Mouse (Mus musculus) 3T3-L1 (cell line): ENCODE data around the gene Mat1a.

Source experiments
- DNase-seq: peaks from one replicate; pipeline ENCODE4 v3.0.0-alpha.2; 2015; ENCODE audit warnings: low read depth, low spot score

Mat1a gene

DNA sequence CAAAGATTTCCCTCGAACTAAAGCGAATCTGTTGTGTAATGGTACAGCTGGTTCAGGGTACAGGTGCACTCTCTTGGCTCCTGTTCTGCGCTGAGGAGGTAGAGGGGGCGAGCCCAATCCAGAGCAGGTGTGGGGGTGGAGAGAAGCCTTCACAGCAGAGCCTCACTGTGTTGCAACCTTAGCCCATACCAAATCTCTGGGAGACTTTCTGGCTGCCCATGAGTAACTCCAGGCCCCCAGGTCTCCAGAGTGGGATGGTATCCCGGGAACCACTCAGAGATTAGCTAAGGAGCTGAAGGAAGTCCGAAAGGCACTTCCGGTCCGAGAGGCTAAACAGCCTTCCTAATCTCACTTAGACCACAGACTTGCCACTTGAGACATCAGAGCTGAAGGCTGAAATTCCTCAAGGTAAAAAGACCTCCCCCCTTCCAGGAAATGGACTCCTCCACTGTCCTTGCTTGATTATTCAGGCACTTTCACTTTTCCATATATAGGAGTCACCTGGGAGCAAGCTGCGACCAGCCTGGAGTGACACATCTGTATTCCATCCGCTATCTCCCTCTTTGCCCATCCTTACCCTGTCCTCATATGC is at the start of gene Mat1a:
Mat1a (plus strand) TSS at position 183 of the 592 bp plus-strand sequence.
- no peak for DNase-seq

DNA sequence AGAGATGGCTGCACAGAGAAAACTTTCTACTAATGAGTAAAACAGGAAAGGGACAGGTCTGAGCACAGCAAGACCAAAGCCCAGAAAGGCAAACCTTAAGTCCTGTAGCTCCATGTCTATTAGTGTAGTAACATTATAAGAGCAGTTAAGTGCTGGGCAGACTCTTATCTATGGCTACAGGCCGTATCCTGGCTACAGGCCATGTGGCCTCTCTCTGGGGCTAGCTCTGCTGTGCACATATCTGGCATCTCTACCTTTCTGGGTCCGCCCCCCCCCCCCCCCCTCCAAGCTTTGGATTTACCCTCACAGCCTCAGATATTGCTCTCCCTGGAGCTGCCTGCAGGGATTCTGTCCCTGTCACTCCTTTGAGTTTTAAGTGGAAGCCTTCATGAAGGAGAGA is 39.7 kb upstream of the Mat1a start:
- no peak for DNase-seq

DNA sequence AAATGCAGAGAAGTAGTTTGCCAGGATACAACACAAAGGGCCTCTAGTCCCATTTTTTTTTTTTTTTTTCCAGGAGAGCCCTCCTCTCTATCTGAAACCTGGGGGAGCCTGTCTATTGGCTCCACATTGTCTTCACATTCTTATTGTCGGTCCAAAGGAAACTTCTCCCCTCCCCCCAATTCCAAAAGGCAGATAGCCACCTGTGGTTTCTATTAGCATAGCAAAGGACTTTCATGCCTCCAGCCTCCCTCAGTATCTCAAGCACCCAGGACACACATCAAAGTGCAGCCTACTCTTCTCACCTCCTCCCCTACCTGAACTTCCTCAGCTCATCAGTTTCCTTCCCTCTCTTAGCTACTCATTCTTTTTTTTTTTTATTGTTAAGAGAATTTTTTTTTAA is 38.4 kb upstream of the Mat1a start:
- no peak for DNase-seq

DNA sequence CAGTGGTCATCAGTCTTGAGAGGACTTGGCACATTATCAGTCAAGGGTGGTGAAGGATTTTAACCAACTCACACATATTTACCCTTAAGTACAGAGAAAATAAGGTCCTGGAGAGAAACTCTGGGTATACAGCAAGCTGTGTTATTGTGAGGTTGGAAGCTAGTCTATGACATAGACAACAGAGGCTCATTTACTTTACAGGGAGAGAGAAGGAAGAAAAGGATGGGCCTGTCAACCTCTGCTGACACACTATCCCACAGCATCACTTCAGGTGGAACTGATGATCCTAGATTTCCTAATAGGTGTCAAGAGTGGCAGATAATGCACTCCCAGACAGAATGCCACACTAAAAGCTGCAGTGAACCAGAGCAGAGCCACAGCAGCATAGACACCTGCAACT is 35.7 kb upstream of the Mat1a start, which contains the start of gene Dydc2:
Dydc2 (minus strand) TSS at position 101 of the 400 bp plus-strand sequence.
- DNase-seq = no peak

DNA sequence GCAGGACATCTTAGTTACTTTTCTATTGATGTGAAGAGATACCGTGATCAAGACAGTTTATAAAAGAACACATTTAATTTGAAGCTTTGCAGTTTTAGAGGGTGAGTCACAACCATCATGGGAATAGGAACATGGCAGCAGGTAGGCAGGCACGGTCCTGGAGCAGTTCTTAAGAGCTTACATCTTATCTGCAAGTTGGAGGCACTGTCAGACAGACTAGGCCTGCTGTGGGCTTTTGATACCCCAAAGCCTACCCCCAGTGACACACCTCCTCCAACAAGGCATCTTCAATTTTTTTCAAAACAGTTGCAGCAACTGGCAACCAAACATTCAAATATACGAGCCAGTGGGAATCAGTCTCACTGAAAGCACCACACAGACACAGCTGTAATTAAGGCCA is 34.5 kb upstream of the Mat1a start:
- no peak for DNase-seq

DNA sequence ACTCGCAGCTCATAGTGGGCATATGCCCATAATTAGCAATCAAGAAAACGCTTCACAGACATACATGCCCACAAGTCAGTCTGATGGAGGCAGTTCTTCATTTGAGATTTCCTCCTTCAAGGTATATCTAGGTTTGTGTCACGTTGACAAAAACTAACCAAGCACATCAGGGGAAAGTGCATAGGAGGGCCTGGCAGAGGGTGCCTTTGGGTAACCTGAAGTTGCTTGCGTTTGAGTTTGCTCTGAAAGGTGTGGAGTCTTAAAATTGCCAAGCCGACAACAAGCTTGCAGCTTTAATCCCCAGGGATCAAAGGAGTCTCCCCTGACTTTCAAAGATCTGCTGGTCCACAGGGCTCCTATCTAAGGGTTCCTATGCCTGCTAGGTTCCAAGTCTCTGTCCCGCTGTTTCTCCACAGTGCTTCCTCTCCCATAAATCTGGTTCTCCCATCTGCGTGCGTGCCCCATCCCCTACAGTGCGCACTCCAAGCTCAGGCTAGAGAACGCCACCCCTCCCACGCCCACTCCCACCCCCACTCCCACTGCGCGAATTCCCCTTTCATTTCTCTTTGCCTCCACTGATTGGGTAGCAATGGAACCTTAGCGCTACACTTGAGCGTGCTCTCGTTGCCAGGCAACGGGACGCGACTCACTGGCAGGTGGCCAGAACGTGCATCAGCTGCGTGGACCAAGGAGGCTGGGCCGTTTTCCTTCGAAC is 32.4 kb upstream of the Mat1a start, which contains the start of gene Dydc1:
Dydc1 (plus strand) TSS at position 683 of the 715 bp plus-strand sequence.
- DNase-seq = no peak

DNA sequence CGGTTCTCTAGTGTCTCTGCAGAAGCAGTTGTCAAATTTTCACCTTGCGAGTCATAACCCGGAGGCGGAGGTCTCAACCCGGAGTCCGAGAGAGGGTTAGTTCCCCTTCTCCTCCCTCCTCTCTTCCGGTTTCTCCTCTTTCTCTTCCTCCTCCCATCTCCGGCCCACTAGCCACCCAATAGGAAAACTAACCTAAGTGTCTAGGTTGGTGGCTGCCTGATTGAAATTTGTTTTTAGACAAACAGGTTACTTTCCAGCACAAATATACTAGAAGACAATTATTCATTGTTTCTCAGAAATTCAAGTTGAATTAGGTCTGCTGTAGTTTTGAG is 31.9 kb upstream of the Mat1a start:
- no peak for DNase-seq

DNA sequence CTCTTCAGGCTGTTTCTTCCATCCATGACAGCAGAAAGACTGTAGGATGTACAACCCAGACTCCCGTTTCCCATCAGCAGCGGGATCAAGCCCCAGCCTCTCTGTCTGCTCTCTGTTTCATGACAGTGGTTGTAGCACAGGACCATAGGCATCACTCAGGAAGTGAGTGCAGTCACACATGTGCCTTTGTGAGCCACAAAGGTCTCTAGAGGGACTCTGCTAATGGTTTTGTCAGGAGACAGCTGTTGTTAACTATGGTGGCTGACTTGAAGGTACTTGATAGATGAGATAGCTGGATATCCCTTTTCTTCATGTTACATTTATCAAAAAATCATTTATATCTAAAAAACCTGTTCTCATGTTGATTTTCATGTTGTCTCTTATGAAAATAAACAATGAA is 22.4 kb upstream of the Mat1a start:
- DNase-seq = no peak

DNA sequence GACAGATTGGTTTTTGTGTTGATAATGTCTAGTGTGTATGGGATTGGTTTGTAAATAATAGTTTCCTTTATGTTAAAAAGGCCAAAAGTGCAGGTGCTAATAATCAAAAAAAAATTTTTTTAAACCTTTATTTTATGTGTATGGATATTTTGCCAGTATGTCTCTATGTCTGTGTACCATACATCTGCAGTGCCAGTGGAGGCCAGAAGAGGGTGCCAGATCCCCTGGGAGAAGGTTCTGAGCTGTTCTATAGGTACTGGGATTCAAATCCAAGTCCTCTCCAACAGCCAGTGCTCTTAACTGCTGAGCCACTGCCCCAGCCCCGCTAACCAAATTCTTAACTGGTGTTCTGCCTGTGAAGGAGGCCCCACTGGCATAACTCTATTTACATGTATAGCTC is 17.3 kb upstream of the Mat1a start:
- DNase-seq = peak; percentile 30

DNA sequence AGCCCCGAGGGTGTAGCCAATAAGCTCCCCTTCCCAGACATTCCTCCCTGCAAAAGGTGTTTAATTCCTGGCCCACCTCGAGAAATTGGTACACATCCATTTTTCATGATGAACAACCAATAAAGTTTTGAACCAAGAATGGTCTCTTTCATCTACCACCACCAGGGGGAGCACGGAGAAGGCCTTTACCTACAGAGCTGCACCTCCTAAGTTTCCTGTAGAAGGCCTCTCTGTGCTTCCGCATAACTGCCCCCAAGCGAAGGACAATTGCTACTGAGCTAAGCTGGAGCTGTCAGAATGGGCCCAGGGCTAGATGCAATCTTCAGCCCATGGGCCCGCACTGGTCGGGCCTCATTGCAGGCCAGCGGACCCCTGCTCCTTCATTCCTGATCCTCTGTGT is 14.1 kb upstream of the Mat1a start:
- peak; percentile 34 for DNase-seq

DNA sequence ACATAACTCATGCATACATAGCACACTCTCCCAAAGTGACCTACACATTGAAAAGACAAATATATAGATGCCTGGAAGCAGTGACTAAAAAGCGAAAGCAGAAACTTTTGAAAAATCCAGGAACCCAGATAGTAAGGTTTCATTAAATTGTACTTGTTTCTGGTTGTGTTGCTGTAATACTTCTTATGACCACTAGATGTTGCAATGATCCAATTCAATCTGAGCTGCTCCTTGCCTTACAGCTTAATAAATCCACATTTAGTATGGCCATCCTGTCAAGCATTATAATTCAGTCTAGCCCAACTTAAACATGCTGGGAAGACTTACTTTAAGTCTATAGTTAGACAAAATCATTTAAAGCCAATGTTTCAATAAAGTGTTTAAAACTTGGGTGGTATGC is 10.7 kb upstream of the Mat1a start:
- peak; percentile 40 for DNase-seq

DNA sequence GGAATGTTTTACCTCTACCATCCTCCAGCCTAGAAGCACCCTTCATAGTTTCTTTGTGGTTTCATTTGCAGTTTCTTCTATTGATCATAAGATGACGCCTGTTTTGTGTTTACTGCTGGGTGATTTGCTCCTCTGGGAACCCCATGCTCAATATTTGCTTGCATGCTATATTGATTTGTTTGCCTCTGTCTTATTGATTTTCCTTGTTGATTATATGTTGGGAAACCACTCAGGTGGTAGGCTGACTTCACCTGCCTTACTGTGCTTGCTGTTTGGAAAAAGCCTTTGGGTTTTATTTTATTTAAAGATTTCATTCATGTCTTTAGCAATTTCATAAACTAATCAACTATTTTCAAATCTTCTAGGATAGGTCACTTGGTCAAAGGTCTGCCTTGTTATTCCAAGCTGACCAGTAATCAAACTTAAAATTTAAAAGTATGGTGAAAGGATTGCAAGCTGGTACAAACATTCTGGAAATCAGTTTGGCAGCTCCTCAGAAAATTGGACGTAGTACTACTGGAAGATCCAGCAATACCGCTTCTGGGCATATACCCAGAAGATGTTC is 8.5 kb upstream of the Mat1a start:
- DNase-seq = no peak

DNA sequence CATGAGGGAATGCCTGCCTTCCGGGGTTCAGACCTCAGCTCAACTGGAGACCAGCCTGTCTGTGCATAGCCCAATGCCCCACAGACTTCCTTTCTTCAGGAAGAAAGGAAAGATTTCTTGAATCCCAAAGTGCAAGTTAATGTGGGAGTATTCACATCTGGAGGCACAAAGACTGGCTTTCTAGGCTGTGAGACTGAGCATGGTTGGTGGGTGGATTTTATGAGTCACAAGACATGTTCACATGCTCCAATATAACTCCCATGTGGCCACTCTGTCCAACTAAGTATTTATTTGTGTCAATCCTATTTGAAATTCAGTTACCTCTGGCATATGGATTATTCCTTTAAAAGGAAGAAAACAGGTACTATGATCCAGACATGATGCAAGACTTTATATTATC is 6.1 kb upstream of the Mat1a start:
- peak; percentile 10 for DNase-seq

DNA sequence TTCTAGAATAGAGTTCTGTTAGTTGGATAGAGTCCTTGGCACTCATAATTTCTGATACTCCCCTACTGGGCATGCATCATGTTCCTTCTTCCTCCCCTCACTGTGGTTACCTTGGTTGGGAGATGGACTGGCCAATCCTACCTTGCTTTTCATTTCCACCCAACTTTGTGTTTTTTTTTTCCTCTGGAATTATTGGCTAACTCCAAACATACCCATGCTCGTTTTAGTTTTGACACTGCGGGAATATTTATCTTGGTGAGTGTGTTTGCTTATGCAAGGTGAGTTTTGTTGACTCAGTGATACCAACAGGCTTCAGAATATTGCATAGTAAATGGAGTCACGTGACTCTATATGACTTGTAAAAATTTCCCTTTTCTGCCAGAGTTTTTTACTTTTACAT is 4.1 kb upstream of the Mat1a start:
- DNase-seq = no peak

DNA sequence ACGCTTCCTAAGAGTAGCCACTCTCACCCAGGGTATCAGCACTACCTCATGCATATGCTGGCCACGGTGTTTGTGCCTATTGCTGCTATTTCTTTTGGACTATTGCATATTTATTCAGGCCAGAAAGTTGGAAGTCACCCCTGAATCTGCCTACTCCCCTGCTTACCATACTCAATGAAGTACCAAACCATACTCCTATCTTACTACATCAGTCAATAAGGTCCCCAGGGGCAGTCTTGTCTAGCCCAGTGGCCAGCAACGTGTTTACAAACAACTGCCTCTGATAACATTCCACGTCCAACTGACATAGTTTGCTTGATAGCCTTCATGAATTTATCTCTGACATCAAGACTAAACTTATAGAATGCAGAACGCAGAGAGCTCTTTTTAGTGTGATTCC is 3.6 kb upstream of the Mat1a start:
- no peak for DNase-seq

DNA sequence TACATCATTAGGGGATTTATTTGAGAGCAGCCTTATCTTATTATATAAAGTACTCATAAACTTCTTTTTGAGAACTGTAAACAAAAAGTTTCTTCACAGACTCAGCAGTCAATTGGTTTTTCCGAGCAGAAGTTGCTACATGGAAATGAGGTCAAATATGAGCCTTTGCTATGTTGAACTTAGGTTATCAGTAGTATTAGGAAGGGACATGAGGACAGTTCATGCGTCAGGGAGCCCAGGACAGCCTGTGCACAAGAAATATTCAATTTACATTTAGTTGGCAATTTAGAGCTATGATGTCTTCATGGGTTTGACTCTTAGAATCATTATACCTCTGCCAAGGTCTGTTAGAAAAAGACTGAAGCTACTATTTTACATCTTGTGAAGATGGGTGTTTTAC is 2.6 kb upstream of the Mat1a start:
- no peak for DNase-seq

DNA sequence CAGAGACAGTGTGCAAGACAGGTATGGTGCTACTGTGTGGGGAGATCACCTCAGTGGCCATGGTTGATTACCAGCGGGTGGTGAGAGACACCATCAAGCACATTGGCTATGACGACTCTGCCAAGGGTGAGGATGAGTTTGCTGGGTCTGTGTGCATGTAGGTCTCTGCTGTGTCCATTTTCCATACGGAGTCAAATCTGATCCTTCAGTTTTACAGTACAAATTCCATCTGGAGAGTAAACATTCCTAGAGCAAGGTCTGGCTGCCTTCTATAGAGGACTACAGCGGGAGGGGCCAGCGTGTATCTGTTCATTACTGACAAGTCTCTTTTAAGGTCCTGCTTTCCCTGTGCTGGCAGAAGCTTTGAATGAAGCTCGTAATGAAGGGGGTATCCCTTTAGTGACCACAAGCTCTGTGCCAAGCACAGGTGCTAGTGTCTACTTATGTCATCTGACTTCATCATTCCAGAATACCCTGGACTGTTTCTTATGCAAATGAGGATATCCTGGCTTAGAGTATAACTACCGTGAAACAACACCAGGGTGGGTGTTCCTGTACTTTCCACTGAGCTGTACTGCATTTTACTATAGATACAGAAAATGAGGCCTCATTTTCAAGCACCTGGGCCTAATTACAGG is 6.3 kb downstream of the Mat1a start:
- no peak for DNase-seq

DNA sequence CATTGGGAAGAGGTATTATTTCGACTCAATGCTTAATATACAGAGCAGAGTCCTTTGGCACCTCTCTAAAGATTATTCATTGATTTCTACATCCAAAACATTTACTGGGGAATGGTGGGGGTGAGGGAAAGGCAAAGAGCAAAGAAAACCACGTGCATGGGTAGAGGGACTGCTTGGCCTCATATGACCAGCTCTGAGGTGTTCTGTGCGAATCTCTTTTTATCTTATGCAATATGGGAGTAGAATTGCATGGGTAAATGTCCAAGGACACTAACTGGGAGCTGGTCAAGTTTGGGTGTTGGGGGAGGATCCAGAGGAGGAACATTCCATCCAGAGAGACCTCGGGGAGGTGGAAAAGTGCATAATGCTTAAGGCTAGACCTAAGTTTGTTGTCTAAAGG is 8.1 kb downstream of the Mat1a start:
- no peak for DNase-seq

DNA sequence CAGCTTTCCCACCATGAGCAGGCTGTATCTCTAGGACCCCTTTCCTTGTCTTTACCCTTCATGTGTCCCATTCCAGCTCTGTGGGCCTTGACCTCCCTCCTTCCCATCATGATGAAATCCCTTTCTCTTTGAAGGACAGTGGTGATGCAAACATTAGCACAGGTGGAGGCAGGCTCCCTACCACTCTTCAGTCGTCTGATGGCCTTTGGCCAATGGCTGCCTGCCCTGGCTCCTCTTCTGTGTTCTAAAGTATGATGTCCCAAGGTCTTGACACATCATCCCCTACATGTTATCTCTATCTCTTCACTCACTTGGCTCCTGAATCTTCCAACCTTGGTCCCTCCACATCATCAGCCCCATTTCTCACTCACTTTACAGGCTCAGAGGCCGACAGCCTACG is 11.4 kb downstream of the Mat1a start:
- DNase-seq = no peak

DNA sequence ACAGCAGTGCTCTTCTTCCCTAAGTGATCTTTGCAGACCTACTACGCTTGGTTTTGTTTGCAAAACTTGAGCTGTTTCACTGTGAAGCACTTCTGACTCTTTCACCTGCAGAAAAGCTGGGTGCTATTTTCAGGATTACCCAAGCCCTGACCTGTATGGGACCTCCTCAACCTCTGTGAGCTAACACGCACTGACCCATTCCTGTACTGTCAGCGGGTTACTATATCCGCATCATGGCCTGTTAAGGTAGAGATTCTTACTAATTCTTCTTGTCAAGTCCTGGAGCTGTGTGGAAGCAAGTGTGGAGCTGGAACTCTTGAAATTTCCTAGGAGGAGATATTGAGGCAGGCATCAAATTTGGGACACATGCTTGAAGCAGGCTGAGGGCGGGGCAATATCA is 19.8 kb downstream of the Mat1a start:
- DNase-seq = no peak

DNA sequence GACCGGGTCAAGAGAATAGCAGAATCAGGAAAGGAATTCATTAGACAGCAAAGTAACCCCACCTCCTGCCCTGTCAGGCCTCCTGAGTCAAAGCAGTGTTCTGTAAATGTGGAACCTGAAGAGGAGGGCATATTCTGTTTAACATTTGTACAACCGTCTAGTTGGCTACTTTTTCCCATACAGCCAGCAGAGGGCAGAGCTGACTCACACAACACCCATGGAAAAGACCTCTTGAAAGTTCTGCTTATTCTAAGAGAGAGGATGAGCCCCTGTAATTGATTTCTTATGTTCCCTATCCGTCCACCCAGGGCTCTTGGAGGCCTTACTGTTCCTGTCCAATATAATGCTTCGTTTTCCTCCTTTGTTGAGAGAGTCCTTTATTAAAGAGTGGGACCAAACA is 23.2 kb downstream of the Mat1a start:
- peak; percentile 40 for DNase-seq

DNA sequence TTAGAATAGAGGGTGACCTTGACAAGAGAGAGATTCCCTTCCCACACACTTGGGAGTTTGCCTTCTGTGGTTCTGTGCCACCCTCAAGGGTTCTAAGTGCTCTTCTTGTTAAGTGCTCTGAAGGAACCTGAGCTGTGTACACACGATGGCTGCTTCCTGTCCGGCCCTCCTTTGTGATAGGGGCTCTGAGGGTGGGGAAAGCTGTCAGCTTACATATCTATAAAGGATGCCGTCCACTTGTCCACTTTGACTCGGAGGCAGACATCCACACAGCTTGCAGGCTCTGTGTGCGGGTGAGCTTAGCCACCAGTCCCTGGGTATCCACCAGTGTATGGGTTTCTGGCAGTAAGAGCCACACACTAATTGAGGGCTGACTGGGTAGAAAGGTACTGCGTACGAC is 26.7 kb downstream of the Mat1a start, which contains the start of gene Sftpa1:
Sftpa1 (plus strand) TSS at position 243 of the 400 bp plus-strand sequence.
- no peak for DNase-seq

DNA sequence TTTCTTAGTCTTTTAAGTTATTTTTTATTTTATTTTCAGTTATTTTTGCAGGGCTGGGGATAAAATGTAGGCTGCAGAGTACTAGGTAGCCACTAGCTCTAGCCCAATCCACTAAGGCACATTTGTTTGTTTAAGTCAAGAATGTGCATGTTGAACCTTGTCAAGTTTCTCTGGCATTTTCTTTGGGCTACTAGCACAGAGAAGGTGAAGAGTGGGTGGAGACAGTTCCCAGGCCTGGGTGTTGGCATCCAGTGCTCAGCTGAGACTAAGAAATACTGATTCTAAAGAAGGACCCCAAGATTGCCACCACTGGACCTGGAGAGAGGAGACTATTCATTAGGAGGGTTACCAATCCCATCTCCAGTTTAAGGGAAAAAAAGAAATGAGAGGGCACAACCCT is 32.2 kb downstream of the Mat1a start:
- no peak for DNase-seq
